Mouse (Mus musculus): ENCODE data around the gene Galnt16. TPM values are rescaled to one million over a fixed set of nuclear protein-coding genes. Genes with fewer than 3 reads are reported as not detected.

Galnt16 gene
- polyA plus RNA-seq, 1 experiment from 2014 or later, result 14.8 TPM

- Histone ChIP-seq H3K27ac (ENCODE audit: low read length) (no peak overlapping the region), H3K27me3 (ENCODE audit: control insufficient read depth, insufficient read depth, low read length) (no peaks in the 10 kb centered on the region), H3K36me3 (ENCODE audit: control insufficient read depth, insufficient read depth, low read length) (no peaks in the 10 kb centered on the region), H3K9me3 (replicated peaks; ENCODE audit: control insufficient read depth, low read length) (no peaks in the 10 kb centered on the region), H3K4me1 (ENCODE audit: control insufficient read depth, insufficient read depth, low read length) (peaks cover 21% of the 10 kb centered on the region), H3K9ac (ENCODE audit: low read length) (no peak overlapping the region), H3K4me3 (replicated peaks; ENCODE audit: low read length) (no peak overlapping the region), H3K4me2 (ENCODE audit: low read depth, low read length) (no peak overlapping the region)
- 72% methylated on average over 2 of the region's 2 CpGs for WGBS
- no peak for ATAC-seq (ENCODE audit: insufficient read depth, low FRiP score)
Measured at GRCm38 (mm10) chr12:80569561-80569960, 51.5 kb downstream of the Galnt16 start.

GRCm38 (mm10) chr12:80574318-80574717 is 56.2 kb downstream of the Galnt16 start:
- Histone ChIP-seq H3K4me3 (replicated peaks; ENCODE audit: low read length) (no peak overlapping the region), H3K9ac (ENCODE audit: low read length) (no peak overlapping the region), H3K4me1 (ENCODE audit: control insufficient read depth, insufficient read depth, low read length) (peaks cover 4% of the 10 kb centered on the region), H3K36me3 (ENCODE audit: control insufficient read depth, insufficient read depth, low read length) (no peaks in the 10 kb centered on the region), H3K4me2 (ENCODE audit: low read depth, low read length) (no peak overlapping the region), H3K27me3 (ENCODE audit: control insufficient read depth, insufficient read depth, low read length) (no peaks in the 10 kb centered on the region), H3K9me3 (replicated peaks; ENCODE audit: control insufficient read depth, low read length) (no peaks in the 10 kb centered on the region), H3K27ac (ENCODE audit: low read length) (peak overlapping the region; percentile 31)
- 77% methylated on average over 4 of the region's 4 CpGs for WGBS
- ATAC-seq (ENCODE audit: insufficient read depth, low FRiP score), result peak; percentile 30; the same call in 1 of the 2 replicates

GRCm38 (mm10) chr12:80574825-80575371 is 56.8 kb downstream of the Galnt16 start:
- ATAC-seq (ENCODE audit: insufficient read depth, low FRiP score), result peak; percentile 38; the same call in 1 of the 2 replicates
- Histone ChIP-seq H3K4me3 (replicated peaks; ENCODE audit: low read length) (no peak overlapping the region), H3K9ac (ENCODE audit: low read length) (0 out of 2 replicates have a peak overlapping the region, but pooled peaks have one; percentile 18), H3K9me3 (replicated peaks; ENCODE audit: control insufficient read depth, low read length) (no peaks in the 10 kb centered on the region), H3K4me2 (ENCODE audit: low read depth, low read length) (peak overlapping the region; percentile 36), H3K27ac (ENCODE audit: low read length) (peak overlapping the region; percentile 31), H3K4me1 (ENCODE audit: control insufficient read depth, insufficient read depth, low read length) (peaks cover 4% of the 10 kb centered on the region), H3K36me3 (ENCODE audit: control insufficient read depth, insufficient read depth, low read length) (no peaks in the 10 kb centered on the region), H3K27me3 (ENCODE audit: control insufficient read depth, insufficient read depth, low read length) (no peaks in the 10 kb centered on the region)
- 29% methylated on average over 15 of the region's 15 CpGs for WGBS

- Histone ChIP-seq H3K4me2 (ENCODE audit: low read depth, low read length) (no peak overlapping the region), H3K9me3 (replicated peaks; ENCODE audit: control insufficient read depth, low read length) (no peaks in the 10 kb centered on the region), H3K27ac (ENCODE audit: low read length) (no peak overlapping the region), H3K4me3 (replicated peaks; ENCODE audit: low read length) (no peak overlapping the region), H3K36me3 (ENCODE audit: control insufficient read depth, insufficient read depth, low read length) (no peaks in the 10 kb centered on the region), H3K27me3 (ENCODE audit: control insufficient read depth, insufficient read depth, low read length) (no peaks in the 10 kb centered on the region), H3K4me1 (ENCODE audit: control insufficient read depth, insufficient read depth, low read length) (peaks cover 4% of the 10 kb centered on the region; the same call in 1 of the 2 replicates), H3K9ac (ENCODE audit: low read length) (no peak overlapping the region)
- ATAC-seq (ENCODE audit: insufficient read depth, low FRiP score), result no peak
- 71% methylated on average over 5 of the region's 5 CpGs for WGBS
Measured at GRCm38 (mm10) chr12:80577049-80577448, 59.0 kb downstream of the Galnt16 start.

GRCm38 (mm10) chr12:80581357-80581756 is 63.3 kb downstream of the Galnt16 start:
- H3K4me1 ChIP-seq (ENCODE audit: control insufficient read depth, insufficient read depth, low read length), result no peaks in the 10 kb centered on the region
- no peak for ATAC-seq (ENCODE audit: insufficient read depth, low FRiP score)
- H3K9ac ChIP-seq (ENCODE audit: low read length), result no peak overlapping the region
- no peaks in the 10 kb centered on the region for H3K9me3 ChIP-seq (replicated peaks; ENCODE audit: control insufficient read depth, low read length)
- no peak overlapping the region for H3K4me3 ChIP-seq (replicated peaks; ENCODE audit: low read length)
- H3K36me3 ChIP-seq (ENCODE audit: control insufficient read depth, insufficient read depth, low read length), result no peaks in the 10 kb centered on the region
- 57% methylated on average over 5 of the region's 5 CpGs for WGBS
- no peak overlapping the region for H3K27ac ChIP-seq (ENCODE audit: low read length)
- no peaks in the 10 kb centered on the region for H3K27me3 ChIP-seq (ENCODE audit: control insufficient read depth, insufficient read depth, low read length)
- no peak overlapping the region for H3K4me2 ChIP-seq (ENCODE audit: low read depth, low read length)

GRCm38 (mm10) chr12:80584973-80585372 is 66.9 kb downstream of the Galnt16 start:
- Histone ChIP-seq H3K4me3 (replicated peaks; ENCODE audit: low read length) (no peak overlapping the region), H3K4me1 (ENCODE audit: control insufficient read depth, insufficient read depth, low read length) (no peaks in the 10 kb centered on the region), H3K27ac (ENCODE audit: low read length) (no peak overlapping the region), H3K27me3 (ENCODE audit: control insufficient read depth, insufficient read depth, low read length) (no peaks in the 10 kb centered on the region), H3K4me2 (ENCODE audit: low read depth, low read length) (no peak overlapping the region), H3K36me3 (ENCODE audit: control insufficient read depth, insufficient read depth, low read length) (no peaks in the 10 kb centered on the region), H3K9me3 (replicated peaks; ENCODE audit: control insufficient read depth, low read length) (no peaks in the 10 kb centered on the region), H3K9ac (ENCODE audit: low read length) (no peak overlapping the region)
- no peak for ATAC-seq (ENCODE audit: insufficient read depth, low FRiP score)
- 43% methylated on average over 2 of the region's 2 CpGs for WGBS

- 72% methylated on average over 4 of the region's 4 CpGs for WGBS
- Histone ChIP-seq H3K9me3 (replicated peaks; ENCODE audit: control insufficient read depth, low read length) (no peaks in the 10 kb centered on the region), H3K4me3 (replicated peaks; ENCODE audit: low read length) (no peak overlapping the region), H3K27me3 (ENCODE audit: control insufficient read depth, insufficient read depth, low read length) (no peaks in the 10 kb centered on the region), H3K9ac (ENCODE audit: low read length) (no peak overlapping the region), H3K4me1 (ENCODE audit: control insufficient read depth, insufficient read depth, low read length) (peaks cover 12% of the 10 kb centered on the region; the same call in 1 of the 2 replicates), H3K4me2 (ENCODE audit: low read depth, low read length) (no peak overlapping the region), H3K36me3 (ENCODE audit: control insufficient read depth, insufficient read depth, low read length) (no peaks in the 10 kb centered on the region), H3K27ac (ENCODE audit: low read length) (no peak overlapping the region)
- no peak for ATAC-seq (ENCODE audit: insufficient read depth, low FRiP score)
Measured at GRCm38 (mm10) chr12:80594141-80594540, 76.1 kb downstream of the Galnt16 start.

- no peaks in the 10 kb centered on the region for H3K27me3 ChIP-seq (ENCODE audit: control insufficient read depth, insufficient read depth, low read length)
- no peak for ATAC-seq (ENCODE audit: insufficient read depth, low FRiP score)
- no peak overlapping the region for H3K4me2 ChIP-seq (ENCODE audit: low read depth, low read length)
- no peak overlapping the region for H3K27ac ChIP-seq (ENCODE audit: low read length)
- peaks cover 13% of the 10 kb centered on the region; the same call in 1 of the 2 replicates for H3K4me1 ChIP-seq (ENCODE audit: control insufficient read depth, insufficient read depth, low read length)
- no peak overlapping the region for H3K9ac ChIP-seq (ENCODE audit: low read length)
- WGBS, result 97% methylated on average over 4 of the region's 4 CpGs
- no peaks in the 10 kb centered on the region for H3K36me3 ChIP-seq (ENCODE audit: control insufficient read depth, insufficient read depth, low read length)
- H3K4me3 ChIP-seq (replicated peaks; ENCODE audit: low read length), result no peak overlapping the region
- H3K9me3 ChIP-seq (replicated peaks; ENCODE audit: control insufficient read depth, low read length), result no peaks in the 10 kb centered on the region
Measured at GRCm38 (mm10) chr12:80594781-80595180, 76.7 kb downstream of the Galnt16 start.

GRCm38 (mm10) chr12:80595566-80595965 is 77.5 kb downstream of the Galnt16 start:
- no peaks in the 10 kb centered on the region for H3K27me3 ChIP-seq (ENCODE audit: control insufficient read depth, insufficient read depth, low read length)
- no peak overlapping the region for H3K27ac ChIP-seq (ENCODE audit: low read length)
- 90% methylated on average over 4 of the region's 4 CpGs for WGBS
- no peak overlapping the region for H3K9ac ChIP-seq (ENCODE audit: low read length)
- H3K36me3 ChIP-seq (ENCODE audit: control insufficient read depth, insufficient read depth, low read length), result no peaks in the 10 kb centered on the region
- no peak for ATAC-seq (ENCODE audit: insufficient read depth, low FRiP score)
- no peak overlapping the region for H3K4me3 ChIP-seq (replicated peaks; ENCODE audit: low read length)
- H3K9me3 ChIP-seq (replicated peaks; ENCODE audit: control insufficient read depth, low read length), result no peaks in the 10 kb centered on the region
- peaks cover 13% of the 10 kb centered on the region; the same call in 1 of the 2 replicates for H3K4me1 ChIP-seq (ENCODE audit: control insufficient read depth, insufficient read depth, low read length)
- no peak overlapping the region for H3K4me2 ChIP-seq (ENCODE audit: low read depth, low read length)

Measured in stomach, embryonic 16.5 days (tissue).